Mouse (Mus musculus) induced T-regulatory cell, adult 2 months (primary cell): ENCODE measurements around the gene Ntn5.

Experiments used
- DNase-seq: peaks from one replicate; pipeline ENCODE4 v3.0.0-alpha.2; 2012; ENCODE audit warnings: low read depth

The Ntn5 gene

DNA sequence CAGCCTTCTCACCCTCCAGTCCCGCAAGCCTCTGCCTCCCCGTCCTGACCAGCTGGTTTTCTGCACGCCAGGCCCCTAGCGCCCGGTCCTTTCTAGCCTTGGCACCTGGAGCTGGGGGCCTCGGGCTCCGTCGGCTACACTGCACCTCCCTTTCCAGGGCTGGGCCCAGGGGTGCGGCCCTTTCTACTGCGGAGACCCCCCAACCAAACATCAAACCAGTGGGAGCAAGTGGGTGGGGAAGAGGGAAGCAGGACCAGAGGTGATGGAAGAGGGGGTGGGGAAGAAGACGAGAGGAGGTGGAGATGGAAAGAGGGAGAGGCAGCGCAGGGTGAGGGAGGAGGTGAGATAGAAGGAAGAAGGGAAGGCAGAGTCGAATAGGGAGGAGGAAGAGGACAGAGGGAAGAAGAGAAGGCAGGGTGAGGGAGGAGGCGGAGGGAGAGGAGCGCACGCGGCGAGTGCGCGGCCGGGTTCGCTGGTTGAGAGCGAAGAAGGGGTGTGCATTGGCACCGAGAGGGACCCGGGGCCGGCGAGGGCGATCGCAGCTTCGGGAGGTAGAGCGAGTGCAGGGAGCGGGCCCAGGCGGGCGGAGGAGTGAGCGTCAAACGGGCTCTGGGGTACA, 15.8 kb downstream of the Ntn5 start, which contains the start of gene Car11:
Gene Car11, plus strand, starts transcription at position 321 of the 619 bp plus-strand sequence.
- no peak for DNase-seq

DNA sequence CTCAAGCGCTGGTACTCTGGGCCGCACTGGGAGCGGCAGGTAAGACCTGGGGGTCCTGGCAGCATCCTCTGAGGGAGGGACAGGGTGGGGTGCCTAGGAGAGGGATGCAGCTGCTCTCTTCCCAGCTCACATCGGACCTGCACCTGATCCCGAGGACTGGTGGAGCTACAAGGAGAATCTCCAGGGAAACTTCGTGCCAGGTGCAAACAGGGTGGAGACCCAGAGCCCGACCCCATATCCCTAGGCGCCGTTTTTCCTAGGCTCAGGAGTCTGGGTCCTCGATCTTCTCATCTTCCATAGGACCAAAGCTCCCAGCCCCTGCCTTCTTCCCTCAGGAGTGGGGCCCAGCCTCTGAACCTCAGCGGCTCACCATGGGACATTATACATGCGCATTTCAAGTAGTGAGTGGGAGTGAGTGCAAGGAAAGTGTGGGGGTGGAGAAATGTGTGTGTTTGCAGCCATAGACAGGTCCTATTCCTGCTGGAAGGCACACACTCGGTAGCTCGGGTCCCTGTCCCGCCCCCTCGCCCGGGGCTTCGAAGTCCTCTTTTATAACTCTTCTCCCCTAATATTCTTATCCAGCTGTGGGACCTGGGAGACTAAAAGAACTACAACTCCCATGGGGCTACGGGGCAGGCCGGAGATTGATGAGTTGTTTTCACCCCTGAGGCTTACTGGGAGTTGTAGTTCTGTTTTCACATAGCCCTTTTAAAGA, 16.6 kb downstream of the Ntn5 start:
- peak; percentile 82 for DNase-seq

DNA sequence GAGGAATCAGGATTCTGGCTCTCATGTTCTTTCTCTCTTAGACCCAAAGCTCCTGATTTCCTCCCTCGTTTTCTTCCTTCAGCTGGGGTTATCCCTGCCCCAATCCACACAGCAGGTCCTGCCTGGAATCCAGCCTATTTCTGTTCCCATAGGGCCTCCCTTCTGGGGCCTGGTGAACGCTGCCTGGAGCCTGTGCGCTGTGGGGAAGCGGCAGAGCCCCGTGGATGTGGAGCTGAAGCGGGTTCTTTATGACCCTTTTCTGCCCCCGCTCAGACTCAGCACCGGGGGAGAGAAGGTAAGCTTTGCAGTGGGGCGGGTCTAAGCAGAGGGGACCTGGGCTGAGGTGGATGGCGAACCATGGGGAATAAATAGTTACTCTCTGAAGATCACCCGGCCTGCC, 17.2 kb downstream of the Ntn5 start:
- no peak for DNase-seq

DNA sequence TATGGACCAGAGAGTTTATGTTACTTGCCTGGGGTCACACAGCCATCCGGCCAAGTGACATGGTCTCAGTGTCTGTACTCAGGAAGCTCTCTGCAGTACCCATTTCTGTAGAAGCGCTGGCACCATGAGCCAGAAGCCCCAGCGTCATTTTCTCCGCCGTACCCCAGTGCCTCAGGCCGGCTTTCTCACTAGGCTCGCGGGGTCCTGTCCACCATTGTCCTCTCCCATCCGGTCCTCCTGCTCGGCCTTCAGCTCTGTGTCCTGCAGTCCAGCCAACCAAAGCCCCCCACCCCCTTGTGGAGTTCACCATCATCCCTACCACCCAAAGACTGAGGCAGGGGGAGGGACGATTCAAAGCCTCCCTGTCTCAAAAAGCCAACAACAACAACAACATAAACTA, 17.8 kb downstream of the Ntn5 start:
- no peak for DNase-seq

DNA sequence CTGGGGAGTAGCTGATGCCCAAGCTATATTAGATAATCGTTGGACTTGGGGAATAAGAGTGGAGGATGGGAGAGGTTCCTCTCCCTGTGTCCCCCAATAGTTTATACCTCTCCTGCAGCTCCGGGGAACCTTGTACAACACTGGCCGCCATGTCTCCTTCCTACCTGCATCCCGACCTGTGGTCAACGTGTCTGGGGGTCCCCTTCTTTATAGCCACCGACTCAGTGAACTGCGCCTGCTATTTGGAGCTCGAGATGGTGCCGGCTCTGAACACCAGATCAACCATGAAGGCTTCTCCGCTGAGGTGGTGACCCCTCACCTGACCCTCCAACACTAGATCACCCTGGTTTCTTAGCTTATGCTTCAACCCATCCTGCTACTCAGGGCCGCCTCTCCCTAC, 18.5 kb downstream of the Ntn5 start:
- DNase-seq, result no peak

DNA sequence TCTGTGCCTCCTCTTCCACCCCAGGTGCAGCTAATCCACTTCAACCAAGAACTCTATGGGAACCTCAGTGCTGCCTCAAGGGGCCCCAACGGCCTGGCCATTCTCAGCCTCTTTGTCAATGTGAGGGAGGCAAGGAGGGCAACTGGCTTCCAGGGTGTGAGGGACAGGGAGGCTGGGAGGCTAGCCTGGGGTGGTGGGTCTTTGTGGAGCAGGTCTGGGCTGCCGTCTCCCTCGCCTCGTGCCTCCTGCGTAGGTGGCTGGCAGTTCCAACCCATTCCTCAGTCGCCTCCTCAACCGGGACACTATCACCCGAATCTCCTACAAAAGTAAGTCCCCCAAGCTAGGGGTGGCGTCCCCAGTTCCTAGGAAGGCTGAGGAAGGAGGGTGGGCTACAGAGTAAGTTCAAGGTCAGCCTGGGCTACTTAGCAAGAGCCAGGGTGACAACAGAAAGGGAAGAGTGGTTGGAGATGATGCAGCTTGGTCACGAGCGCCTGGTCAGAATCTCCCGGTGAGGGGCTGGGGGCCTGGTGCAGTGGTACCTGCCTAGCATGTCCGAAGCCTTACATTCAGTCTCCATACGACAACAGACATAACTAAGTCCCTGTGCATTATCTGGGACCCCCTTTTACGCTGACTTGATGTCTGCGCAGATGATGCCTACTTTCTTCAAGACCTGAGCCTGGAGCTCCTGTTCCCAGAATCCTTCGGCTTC, 19.1 kb downstream of the Ntn5 start:
- DNase-seq, result no peak

DNA sequence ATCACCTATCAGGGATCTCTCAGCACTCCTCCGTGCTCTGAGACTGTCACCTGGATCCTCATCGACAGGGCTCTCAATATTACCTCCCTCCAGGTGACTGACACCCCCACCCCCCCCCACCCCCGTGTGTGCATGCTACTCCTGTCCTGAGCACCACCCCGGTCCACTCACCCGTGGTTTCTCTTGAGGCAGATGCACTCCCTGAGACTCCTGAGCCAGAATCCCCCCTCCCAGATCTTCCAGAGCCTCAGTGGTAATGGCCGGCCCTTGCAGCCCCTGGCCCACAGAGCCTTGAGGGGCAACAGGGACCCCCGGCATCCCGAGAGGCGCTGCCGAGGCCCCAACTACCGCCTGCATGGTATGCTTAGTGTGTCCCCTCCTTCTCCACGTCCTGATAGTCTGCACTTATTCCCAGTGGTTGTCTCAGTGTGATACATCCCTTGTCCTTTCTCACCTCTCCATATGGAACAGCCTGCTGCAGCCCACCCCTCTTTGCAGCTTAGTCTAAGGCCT, 19.8 kb downstream of the Ntn5 start:
- no peak for DNase-seq

DNA sequence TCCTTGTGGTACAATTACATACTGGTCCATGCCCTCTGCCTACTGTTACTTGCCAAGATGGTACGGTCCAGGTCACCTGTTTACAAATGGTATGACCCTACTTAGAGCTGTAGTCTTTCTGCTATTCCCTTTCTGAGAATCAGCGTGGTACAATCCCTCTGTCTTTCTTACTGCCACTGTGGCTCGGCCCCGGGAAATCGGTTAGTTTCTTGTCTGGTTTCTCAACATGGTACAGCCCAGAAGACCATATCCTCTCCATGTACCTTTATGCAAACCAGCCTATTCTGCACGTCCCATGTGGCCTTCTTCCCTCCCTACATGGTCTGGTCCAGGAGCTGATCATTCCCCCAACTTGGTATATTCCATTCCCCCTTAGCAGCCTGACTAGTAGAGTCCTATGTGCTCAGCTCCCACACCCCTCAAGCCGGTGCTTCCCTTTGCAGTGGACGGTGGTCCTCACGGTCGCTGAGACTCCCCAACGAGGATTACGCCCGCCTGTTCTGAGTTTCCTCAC, 20.3 kb downstream of the Ntn5 start:
- peak; percentile 87 for DNase-seq

DNA sequence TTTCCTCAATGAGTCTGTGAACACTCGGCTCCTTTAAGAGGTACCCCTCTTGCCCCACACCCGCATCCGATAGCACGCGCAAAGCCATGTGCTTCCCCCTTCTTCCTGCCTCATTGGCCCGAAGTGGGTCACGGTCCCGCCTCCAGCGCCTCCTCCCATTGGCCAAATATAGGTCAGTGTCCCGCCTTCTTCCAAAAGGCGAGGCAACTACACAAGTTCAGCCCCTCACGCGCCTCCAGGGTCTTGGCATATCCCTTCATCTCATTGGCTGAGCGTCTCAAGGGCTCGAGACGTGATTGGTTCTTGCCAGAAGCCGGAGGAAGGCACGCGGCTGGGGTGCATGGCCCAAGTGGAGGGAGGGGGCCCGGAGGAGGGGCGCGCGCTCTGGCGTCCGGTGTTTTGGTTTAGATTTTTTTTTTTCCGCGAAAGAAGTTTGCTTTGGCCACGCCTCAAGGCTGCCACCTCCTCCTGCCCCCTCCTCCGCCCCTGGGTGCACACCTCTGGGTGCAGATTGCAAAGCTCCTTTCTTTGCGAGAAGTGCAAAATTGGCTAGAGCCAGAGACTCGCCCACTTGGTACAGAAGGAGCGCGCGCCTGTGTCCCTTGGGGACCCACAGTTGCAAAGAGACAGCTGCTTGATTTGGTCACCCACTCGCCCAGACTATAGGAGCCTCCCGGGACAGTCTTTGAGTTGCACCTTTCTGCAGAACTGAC, 21.1 kb downstream of the Ntn5 start, which contains the start of gene Dbp:
Gene Dbp, plus strand, starts transcription at position 359 of the 713 bp plus-strand sequence.
- peak; percentile 99 for DNase-seq

DNA sequence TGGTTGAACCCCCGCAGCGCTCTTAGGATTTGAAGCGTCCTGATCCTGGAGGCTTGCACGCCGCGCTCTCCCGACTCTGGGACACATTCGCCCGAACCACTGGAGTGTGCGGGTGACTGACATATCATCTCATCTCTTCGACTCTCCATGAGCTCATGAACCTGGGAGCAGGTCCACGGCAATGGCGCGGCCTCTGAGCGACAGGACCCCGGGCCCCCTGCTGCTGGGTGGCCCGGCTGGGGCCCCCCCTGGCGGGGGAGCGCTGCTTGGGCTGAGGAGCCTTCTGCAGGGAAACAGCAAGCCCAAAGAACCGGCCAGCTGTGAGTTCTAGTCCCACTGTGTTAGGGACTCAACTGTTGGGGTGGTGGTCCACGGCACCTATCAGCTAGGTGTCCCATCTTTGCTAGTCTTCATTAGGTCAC, 21.6 kb downstream of the Ntn5 start:
- DNase-seq, result no peak

DNA sequence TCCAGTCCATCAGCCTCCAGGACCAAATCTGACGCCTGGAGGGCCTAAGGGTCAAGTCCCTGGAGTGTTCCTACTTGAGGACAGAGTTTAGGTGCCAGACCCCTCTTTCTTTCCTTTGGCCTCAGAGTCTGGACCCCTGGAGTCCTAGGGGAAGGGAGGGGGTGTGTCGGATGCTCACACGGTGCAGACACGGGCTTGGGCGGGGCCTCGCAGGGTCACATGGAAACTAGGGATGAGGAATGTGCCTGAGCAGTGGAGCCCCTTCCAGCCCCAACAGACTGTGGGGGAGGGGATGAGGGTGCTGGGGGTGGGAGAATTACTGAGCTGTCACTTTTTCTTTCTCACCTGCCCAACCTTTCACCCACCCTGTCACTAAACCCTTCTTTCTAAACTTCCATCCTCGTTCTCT, 22.1 kb downstream of the Ntn5 start:
- DNase-seq, result peak; percentile 59

DNA sequence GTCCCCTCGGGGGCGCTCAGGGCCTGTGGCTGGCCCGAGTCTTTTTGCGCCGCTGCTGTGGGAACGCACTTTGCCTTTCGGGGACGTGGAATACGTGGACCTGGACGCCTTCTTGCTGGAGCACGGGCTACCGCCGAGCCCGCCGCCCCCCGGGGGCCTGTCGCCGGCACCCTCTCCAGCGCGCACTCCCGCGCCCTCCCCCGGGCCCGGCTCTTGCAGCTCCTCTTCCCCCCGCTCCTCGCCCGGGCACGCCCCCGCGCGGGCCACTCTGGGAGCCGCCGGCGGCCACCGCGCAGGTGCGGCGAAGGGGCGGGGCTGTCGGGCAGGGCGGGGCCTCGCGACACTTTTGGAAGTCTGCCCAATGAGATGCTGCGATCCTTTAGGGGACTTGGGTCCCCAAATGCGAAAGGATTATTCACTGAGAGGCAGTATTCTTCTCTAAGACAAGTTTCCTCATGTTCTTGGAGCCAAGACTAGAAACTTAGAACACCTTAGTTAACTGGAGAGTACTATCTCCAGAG, 23.0 kb downstream of the Ntn5 start:
- peak; percentile 93 for DNase-seq

DNA sequence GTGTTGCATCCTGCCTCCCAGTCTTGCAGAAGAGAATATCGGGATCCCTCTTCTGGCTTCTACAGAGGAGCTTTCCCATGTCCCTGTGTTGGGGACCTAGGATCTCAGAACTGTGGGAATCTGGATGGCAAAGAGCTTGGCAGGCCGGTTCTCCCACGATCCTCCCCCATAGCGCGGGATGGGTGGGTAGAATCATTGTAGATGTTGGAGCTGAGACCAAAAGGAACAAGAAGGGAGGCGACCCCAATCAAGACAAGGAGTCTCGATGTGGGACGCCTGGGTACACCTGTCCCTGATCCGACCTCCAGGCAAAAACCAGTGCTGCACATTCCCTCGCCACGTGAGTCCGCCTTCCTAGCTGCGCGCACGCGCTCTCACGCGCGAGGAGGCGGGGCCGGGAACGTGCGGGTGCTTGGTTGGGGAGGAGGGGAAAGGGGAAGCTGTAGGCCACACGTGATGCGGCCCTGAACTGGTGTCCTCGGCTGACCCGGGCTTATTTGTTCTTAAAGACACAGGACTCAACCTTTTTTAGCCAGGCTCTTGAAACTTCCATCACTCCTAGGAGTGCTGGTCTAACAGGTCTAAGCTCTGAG, 23.6 kb downstream of the Ntn5 start:
- DNase-seq, result peak; percentile 94

DNA sequence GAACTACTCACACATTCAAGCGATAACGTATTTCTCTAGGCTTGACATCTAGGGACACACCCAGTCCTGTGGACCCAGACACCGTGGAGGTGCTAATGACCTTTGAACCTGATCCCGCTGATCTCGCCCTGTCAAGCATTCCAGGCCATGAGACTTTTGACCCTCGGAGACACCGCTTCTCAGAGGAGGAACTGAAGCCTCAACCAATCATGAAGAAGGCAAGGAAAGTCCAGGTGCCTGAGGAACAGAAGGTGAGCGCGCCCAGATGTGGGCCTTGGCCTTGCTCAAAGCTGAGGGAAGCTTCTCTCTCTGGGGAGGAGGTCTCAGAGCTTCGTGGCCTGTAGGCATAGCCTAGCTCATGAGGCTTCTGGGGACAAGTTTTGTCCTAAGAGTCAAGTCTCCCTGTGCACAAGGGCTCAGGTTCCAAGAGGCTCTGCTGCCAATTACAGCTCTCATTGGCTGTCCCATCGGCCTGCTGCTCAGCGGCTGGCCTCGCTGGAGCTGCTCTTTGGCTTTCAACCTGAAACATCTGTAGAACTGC, 24.5 kb downstream of the Ntn5 start:
- DNase-seq, result no peak

DNA sequence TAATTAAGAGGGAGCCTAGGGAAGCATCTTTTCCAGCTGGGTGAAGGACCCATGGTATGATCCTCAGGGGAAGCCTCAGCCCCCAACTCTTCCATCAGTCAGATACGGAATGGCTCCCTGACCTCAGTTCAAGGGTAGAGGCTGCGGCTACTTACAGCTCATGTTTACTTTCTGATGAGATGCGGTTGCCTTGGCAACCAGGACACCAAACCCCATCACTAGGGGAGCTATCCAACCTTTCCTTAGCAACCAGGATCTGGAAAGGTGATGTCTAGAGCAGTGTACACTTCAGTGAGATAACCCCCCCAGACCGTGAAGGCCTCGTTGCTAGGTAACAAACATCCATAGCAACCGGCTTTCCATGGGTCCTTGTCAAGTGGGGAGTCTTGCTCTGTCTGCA, 25.2 kb downstream of the Ntn5 start:
- peak; percentile 60 for DNase-seq

DNA sequence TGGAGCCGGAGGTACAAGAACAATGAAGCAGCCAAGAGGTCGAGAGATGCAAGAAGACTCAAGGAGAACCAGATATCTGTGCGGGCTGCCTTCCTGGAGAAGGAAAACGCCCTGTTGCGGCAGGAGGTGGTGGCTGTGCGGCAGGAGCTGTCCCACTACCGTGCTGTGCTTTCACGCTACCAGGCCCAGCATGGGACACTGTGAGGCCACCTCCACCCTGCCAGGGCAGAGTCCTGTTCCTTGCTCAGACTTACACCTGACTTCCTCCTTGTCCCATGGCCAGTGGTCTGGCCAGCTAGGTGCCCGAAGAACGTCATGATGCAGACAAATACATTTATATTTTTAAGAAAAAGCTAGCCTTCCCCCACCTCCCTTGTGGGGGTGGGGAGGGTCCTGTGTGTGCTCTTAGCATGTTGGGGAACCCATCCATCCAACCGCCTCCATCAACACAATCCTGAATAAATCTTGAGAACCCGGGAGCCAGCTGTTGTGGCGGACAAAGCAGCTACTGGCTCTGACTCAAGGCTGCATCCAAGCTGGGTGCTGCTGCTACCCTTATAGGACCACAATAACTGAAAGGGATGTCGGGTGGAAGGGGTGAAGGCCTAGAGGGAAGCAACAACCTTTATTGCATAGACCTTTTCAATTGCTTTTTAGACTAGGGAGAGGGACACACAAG, 26.0 kb downstream of the Ntn5 start:
- no peak for DNase-seq

DNA sequence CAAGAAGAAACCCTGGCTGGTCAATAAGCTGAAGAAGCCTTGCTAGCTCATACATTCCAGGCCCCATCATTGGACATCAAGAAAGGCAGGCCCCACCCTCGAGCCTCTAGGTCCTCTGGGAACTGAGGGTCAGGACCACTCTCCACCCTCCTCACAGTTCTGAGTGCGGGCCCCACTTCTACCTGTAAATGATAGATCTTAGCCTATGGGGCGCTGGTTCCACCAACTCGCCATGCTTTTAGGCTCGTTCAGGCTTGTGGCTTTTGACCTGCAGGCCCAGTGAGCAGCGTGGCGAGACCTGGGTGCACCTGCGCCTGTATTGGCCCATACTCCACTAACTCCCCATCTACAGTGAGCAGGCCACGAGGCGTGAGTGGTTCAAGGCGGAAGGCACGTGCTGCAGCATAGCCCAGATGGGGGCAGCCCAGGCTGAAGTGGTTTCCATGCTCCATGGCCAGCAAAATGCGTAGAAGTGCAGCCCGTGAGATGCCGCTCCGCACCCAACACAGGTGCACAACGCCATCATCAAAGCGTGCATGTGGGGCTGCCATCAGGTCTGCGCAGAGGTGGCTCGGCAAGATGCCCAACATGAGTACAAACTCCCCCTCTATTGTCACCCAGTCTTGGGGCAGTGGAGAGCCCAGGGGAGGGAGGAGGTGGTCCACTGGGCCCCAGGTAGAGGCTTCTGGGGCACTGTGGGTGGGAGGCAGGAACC, 26.8 kb downstream of the Ntn5 start:
- DNase-seq, result no peak

DNA sequence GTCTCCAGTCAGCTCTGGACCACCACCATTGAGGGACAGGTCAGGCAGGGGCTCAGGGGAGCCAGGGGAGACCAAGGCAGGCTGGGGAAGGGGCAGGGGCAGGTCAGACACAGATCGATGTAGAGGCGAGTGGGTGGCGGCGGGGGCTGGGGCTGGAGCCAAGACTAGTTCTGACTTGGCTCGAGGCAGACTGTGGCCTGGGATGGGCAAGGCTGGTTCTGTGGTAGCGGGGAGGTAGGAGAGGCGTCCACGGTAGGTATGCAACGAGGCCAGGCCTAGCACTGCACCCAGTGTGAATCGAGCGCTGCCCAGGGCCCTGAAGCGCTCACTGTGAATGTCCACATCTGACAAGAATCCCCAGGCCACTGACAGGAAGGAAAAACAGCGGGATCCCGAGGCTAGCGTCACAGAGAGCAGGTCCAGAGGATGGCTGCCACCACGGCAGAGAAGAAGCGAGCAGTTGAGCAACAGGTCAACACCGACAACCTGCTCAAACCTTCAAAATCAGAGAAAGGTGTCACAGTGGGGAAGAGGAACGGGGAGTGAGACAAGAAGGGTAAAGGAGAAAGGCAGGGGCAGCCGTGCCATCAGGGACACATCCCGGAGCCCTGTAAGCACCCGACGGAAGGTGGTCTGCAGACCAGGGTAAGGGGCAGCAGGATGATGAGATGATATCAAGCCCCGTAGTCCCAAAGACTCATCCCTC, 27.6 kb downstream of the Ntn5 start:
- DNase-seq, result no peak
